Mouse (Mus musculus): Measurements from ENCODE around the gene Gdnf. TPM values are rescaled to one million over a fixed set of nuclear protein-coding genes. Genes with fewer than 3 reads are reported as not detected.

Gene Gdnf
- polyA plus RNA-seq, 1 experiment from 2014 or later: 0.04 TPM

GRCm38 (mm10) chr15:7815521-7815944, 4.9 kb downstream of the Gdnf start:
- H3K36me3 ChIP-seq: no peaks in the 10 kb centered on the region
- H3K9me3 ChIP-seq (replicated peaks): no peaks in the 10 kb centered on the region
- ATAC-seq: no peak
- H3K4me1 ChIP-seq: no peaks in the 10 kb centered on the region
- H3K4me2 ChIP-seq: no peak overlapping the region; the same call in 1 of the 2 replicates
- H3K27ac ChIP-seq: no peak overlapping the region
- H3K9ac ChIP-seq: no peak overlapping the region
- WGBS (ENCODE audit: insufficient replicate concordance): 4% methylated on average over 34 of the region's 36 CpGs
- peaks cover 91% of the 10 kb centered on the region for H3K27me3 ChIP-seq (replicated peaks)
- H3K4me3 ChIP-seq: no peak overlapping the region

DNA sequence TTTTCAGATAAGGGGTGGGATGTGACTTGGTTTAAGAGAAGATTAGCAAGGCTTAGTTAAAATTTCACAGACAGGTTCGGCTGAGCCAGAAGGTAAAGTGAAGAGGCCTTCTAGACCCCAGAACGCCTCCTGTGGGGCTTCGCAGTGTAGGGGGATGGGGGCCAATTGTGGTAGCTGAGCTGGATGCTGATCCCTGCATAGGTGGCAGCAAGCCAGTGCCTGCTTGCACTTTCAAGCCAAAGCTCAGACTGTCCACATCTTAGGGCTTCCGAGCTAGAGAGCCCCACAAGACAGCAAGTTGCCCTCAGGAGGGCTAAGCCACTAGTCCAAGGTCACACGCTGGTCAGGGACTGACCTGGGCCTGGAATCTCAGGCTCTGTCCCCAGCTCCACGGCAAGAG, 13.2 kb downstream of the Gdnf start:
- Histone ChIP-seq H3K4me1 (no peaks in the 10 kb centered on the region), H3K9me3 (replicated peaks) (no peaks in the 10 kb centered on the region), H3K4me3 (no peak overlapping the region), H3K4me2 (no peak overlapping the region), H3K36me3 (no peaks in the 10 kb centered on the region), H3K9ac (no peak overlapping the region), H3K27me3 (replicated peaks) (peaks cover 11% of the 10 kb centered on the region), H3K27ac (no peak overlapping the region)
- no peak for ATAC-seq
- 52% methylated on average over 6 of the region's 6 CpGs for WGBS (ENCODE audit: insufficient replicate concordance)

DNA sequence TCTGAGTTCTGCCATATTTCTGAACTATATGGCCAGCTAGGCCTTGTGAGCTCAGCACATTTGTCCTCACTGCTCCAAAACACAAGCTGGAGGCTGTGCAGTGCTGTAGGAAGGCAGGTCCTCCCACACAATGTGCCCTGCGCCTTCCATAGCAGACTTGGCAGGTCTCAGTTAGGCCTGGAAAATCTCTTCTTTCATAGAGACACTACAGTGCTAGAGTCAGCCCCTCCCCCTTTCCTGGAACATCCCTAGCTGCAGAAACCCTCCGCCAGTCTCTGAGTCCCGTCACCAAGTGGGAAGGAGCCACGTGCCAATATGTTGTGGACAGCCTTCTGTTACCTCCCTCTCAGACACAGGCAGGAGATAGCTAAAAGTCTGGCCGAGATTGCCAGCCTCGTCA, 14.9 kb downstream of the Gdnf start:
- Histone ChIP-seq H3K4me1 (no peaks in the 10 kb centered on the region), H3K27me3 (replicated peaks) (peaks cover 3% of the 10 kb centered on the region; the same call in 1 of the 2 replicates), H3K36me3 (no peaks in the 10 kb centered on the region), H3K9me3 (replicated peaks) (no peaks in the 10 kb centered on the region), H3K9ac (no peak overlapping the region), H3K4me3 (no peak overlapping the region), H3K4me2 (no peak overlapping the region), H3K27ac (no peak overlapping the region)
- 45% methylated on average over 6 of the region's 6 CpGs for WGBS (ENCODE audit: insufficient replicate concordance)
- ATAC-seq: no peak

- Histone ChIP-seq H3K9ac (no peak overlapping the region), H3K4me3 (no peak overlapping the region), H3K27ac (no peak overlapping the region), H3K4me2 (no peak overlapping the region), H3K9me3 (replicated peaks) (no peaks in the 10 kb centered on the region), H3K4me1 (no peaks in the 10 kb centered on the region), H3K36me3 (no peaks in the 10 kb centered on the region), H3K27me3 (replicated peaks) (no peaks in the 10 kb centered on the region)
- no peak for ATAC-seq
- WGBS (ENCODE audit: insufficient replicate concordance): 45% methylated on average over 9 of the region's 9 CpGs
Measured at GRCm38 (mm10) chr15:7835404-7835803, 24.8 kb downstream of the Gdnf start.

DNA sequence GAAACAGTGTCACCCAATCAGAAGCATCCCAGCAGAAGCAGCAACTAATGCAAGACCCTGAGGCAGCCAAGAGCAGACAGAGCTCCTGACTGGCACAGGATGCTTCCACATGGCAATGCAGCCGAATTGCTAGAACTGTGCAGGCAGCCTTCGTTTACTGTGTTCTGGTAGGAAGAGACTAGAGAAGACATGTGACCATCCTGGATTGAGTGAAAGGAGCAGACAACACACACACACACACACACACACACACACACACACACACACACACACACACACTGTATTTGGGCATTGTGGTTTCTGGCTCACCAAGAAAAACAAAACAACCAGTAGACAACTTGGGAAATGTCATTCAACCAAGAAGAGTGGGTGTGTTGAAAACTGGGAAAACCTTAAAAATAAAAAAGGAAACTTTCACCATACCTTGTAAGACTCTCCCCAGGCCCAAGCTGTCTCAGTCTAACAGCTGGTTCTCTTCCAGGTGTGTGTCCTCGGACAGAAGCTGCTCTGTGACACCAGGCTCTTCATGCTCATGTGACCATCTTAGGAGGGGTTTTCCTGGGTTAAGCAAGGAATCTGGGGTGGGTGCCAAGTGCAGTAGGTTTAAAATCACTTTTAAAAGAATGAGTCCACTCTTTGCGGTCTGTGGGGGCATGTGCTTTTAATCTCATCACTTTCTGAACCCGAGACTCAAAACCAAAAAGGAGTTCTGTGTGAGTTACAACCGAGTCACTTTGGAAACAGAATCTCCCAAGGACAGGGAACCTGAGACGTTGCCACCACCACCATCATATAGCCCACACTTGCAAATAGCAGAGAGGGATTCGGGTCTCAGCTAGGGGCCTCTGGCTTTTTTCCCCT, 27.6 kb downstream of the Gdnf start:
- Histone ChIP-seq H3K4me3 (no peak overlapping the region), H3K27me3 (replicated peaks) (no peaks in the 10 kb centered on the region), H3K4me1 (no peaks in the 10 kb centered on the region), H3K9me3 (replicated peaks) (no peaks in the 10 kb centered on the region), H3K27ac (no peak overlapping the region), H3K9ac (no peak overlapping the region), H3K36me3 (no peaks in the 10 kb centered on the region), H3K4me2 (no peak overlapping the region)
- WGBS (ENCODE audit: insufficient replicate concordance): 59% methylated on average over 8 of the region's 8 CpGs
- ATAC-seq: no peak

- no peak for ATAC-seq
- no peak overlapping the region for H3K4me3 ChIP-seq
- H3K36me3 ChIP-seq: no peaks in the 10 kb centered on the region
- H3K27me3 ChIP-seq (replicated peaks): no peaks in the 10 kb centered on the region
- H3K9ac ChIP-seq: no peak overlapping the region
- no peaks in the 10 kb centered on the region for H3K9me3 ChIP-seq (replicated peaks)
- H3K27ac ChIP-seq: no peak overlapping the region
- no peaks in the 10 kb centered on the region for H3K4me1 ChIP-seq
- no peak overlapping the region for H3K4me2 ChIP-seq
- WGBS (ENCODE audit: insufficient replicate concordance): 66% methylated on average over 7 of the region's 7 CpGs
Measured at GRCm38 (mm10) chr15:7838921-7839309, 28.3 kb downstream of the Gdnf start.

- no peaks in the 10 kb centered on the region for H3K4me1 ChIP-seq
- no peak overlapping the region for H3K4me2 ChIP-seq
- no peaks in the 10 kb centered on the region for H3K9me3 ChIP-seq (replicated peaks)
- no peak overlapping the region for H3K4me3 ChIP-seq
- H3K27me3 ChIP-seq (replicated peaks): no peaks in the 10 kb centered on the region
- WGBS (ENCODE audit: insufficient replicate concordance): 56% methylated on average over 1 of the region's 1 CpGs
- no peak overlapping the region for H3K27ac ChIP-seq
- H3K9ac ChIP-seq: no peak overlapping the region
- no peaks in the 10 kb centered on the region for H3K36me3 ChIP-seq
- no peak for ATAC-seq
Measured at GRCm38 (mm10) chr15:7841664-7842063, 31.0 kb downstream of the Gdnf start.

GRCm38 (mm10) chr15:7842398-7842797, 31.8 kb downstream of the Gdnf start:
- H3K4me3 ChIP-seq: no peak overlapping the region
- no peaks in the 10 kb centered on the region for H3K4me1 ChIP-seq
- H3K9me3 ChIP-seq (replicated peaks): no peaks in the 10 kb centered on the region
- no peak overlapping the region for H3K27ac ChIP-seq
- no peaks in the 10 kb centered on the region for H3K36me3 ChIP-seq
- no peak overlapping the region for H3K9ac ChIP-seq
- H3K27me3 ChIP-seq (replicated peaks): no peaks in the 10 kb centered on the region
- H3K4me2 ChIP-seq: no peak overlapping the region
- WGBS (ENCODE audit: insufficient replicate concordance): 60% methylated on average over 4 of the region's 4 CpGs
- no peak for ATAC-seq

GRCm38 (mm10) chr15:7857418-7857817, 46.8 kb downstream of the Gdnf start:
- Histone ChIP-seq H3K27me3 (replicated peaks) (no peaks in the 10 kb centered on the region), H3K4me3 (no peak overlapping the region), H3K4me1 (no peaks in the 10 kb centered on the region), H3K9me3 (replicated peaks) (no peaks in the 10 kb centered on the region), H3K4me2 (no peak overlapping the region), H3K36me3 (no peaks in the 10 kb centered on the region), H3K9ac (no peak overlapping the region), H3K27ac (no peak overlapping the region)
- ATAC-seq: no peak
- 75% methylated on average over 13 of the region's 13 CpGs for WGBS (ENCODE audit: insufficient replicate concordance)

DNA sequence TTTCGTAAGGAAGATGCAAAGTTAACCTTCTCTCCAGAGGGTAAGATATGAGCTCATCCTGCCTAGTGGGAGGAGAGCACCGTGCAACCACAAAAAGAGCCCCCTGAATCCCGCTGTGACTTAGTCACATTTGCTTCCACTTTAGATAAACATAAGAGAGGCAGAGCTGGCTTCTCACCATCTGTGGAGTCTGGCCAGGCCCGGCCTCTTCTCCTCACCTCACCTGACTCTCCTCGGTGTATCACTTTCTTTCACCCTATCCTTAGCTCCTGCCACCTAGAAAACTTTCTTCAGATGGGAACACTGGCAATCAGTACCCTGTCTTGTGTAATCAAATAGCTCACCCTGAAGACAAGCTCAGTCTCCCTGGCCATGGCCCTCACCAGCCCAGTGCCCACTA, 48.2 kb downstream of the Gdnf start:
- H3K4me1 ChIP-seq: no peaks in the 10 kb centered on the region
- H3K9ac ChIP-seq: no peak overlapping the region
- H3K4me2 ChIP-seq: no peak overlapping the region
- H3K27me3 ChIP-seq (replicated peaks): no peaks in the 10 kb centered on the region
- H3K9me3 ChIP-seq (replicated peaks): no peaks in the 10 kb centered on the region
- no peak overlapping the region for H3K4me3 ChIP-seq
- 55% methylated on average over 5 of the region's 5 CpGs for WGBS (ENCODE audit: insufficient replicate concordance)
- ATAC-seq: no peak
- no peak overlapping the region for H3K27ac ChIP-seq
- H3K36me3 ChIP-seq: no peaks in the 10 kb centered on the region

DNA sequence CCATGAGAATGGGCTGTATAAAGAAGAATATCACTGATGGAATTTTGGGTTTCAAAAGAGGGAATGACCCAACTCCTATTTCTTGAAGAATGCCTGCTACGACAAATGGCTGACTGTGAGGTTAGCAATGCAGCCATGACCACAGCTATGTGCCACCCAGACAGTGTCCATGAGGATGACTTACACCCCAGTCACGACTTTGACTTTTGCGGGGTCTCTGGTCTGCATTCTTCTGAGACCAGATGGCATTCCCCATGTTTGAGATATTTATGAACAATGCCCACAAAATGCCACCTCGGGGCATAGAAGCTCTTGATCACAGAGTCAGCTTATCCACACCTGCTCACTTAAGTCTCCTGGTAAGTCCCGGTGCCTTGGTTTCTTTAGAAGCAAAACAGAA, 52.2 kb downstream of the Gdnf start:
- no peaks in the 10 kb centered on the region for H3K9me3 ChIP-seq (replicated peaks)
- no peaks in the 10 kb centered on the region for H3K4me1 ChIP-seq
- H3K27ac ChIP-seq: no peak overlapping the region
- no peak overlapping the region for H3K4me2 ChIP-seq
- H3K4me3 ChIP-seq: no peak overlapping the region
- H3K36me3 ChIP-seq: no peaks in the 10 kb centered on the region
- WGBS (ENCODE audit: insufficient replicate concordance): 69% methylated on average over 5 of the region's 5 CpGs
- no peak for ATAC-seq
- H3K27me3 ChIP-seq (replicated peaks): no peaks in the 10 kb centered on the region
- no peak overlapping the region for H3K9ac ChIP-seq

DNA sequence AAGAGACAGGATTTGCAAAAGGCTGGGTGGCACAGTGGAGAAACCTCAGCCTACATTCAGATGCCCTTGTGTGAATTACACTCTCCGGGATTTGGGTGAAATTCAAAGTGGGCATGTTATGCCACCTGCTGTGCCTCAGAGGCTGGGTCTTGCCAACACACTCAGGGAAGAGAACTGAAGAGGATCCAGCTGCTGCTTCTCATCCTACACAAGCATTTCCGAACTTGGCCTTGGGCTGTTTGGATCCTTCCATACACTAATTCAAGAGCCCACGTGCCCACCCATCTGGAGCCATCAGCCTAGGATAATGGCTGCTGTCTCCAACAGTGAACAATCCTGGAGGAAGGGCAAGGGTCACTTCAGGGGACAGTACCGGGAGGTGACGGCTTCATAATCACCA, 52.7 kb downstream of the Gdnf start:
- no peak overlapping the region for H3K27ac ChIP-seq
- H3K4me3 ChIP-seq: no peak overlapping the region
- WGBS (ENCODE audit: insufficient replicate concordance): 62% methylated on average over 5 of the region's 5 CpGs
- H3K36me3 ChIP-seq: no peaks in the 10 kb centered on the region
- no peaks in the 10 kb centered on the region for H3K4me1 ChIP-seq
- no peak overlapping the region for H3K4me2 ChIP-seq
- no peak for ATAC-seq
- no peaks in the 10 kb centered on the region for H3K27me3 ChIP-seq (replicated peaks)
- no peaks in the 10 kb centered on the region for H3K9me3 ChIP-seq (replicated peaks)
- no peak overlapping the region for H3K9ac ChIP-seq

GRCm38 (mm10) chr15:7865305-7865704, 54.7 kb downstream of the Gdnf start:
- Histone ChIP-seq H3K36me3 (no peaks in the 10 kb centered on the region), H3K4me1 (no peaks in the 10 kb centered on the region)
- WGBS (ENCODE audit: insufficient replicate concordance): 74% methylated on average over 3 of the region's 3 CpGs

More at GRCm38 (mm10) chr15:7865305-7865704, 54.7 kb downstream of the Gdnf start:
- no peaks in the 10 kb centered on the region for H3K27me3 ChIP-seq (replicated peaks)
- H3K4me3 ChIP-seq: no peak overlapping the region
- ATAC-seq: no peak
- H3K9me3 ChIP-seq (replicated peaks): no peaks in the 10 kb centered on the region
- H3K27ac ChIP-seq: no peak overlapping the region
- no peak overlapping the region for H3K4me2 ChIP-seq
- H3K9ac ChIP-seq: no peak overlapping the region

Data from liver, embryonic 12.5 days (tissue).